Mouse (Mus musculus) embryo, embryonic 11 days (tissue): ENCODE results near the gene Vmn1r239-ps.
"Not testable (repeated sequence)": the region's sequence is repeated elsewhere in the genome, so short reads cannot be mapped to it uniquely, and the experiment has no call there.

ENCODE experiments used
- DNase-seq: peaks from one replicate; pipeline ENCODE4 v3.0.0-alpha.2; 2015

The Vmn1r239-ps gene

GRCm38 (mm10) chrX:147453610-147454009, at the start of gene Vmn1r239-ps:
Gene Vmn1r239-ps, minus strand, starts transcription at chrX:147453710.
- DNase-seq: not testable (repeated sequence)

- no peak for DNase-seq
Observed at GRCm38 (mm10) chrX:147489551-147489950, 36.0 kb upstream of the Vmn1r239-ps start.

- DNase-seq: no peak
Observed at GRCm38 (mm10) chrX:147443386-147443785, 10.1 kb downstream of the Vmn1r239-ps start.

- DNase-seq: no peak
Observed at GRCm38 (mm10) chrX:147435400-147435799, 18.1 kb downstream of the Vmn1r239-ps start.

- DNase-seq: no peak
Observed at GRCm38 (mm10) chrX:147429753-147430152, 23.8 kb downstream of the Vmn1r239-ps start.

GRCm38 (mm10) chrX:147429129-147429528, 24.4 kb downstream of the Vmn1r239-ps start, which contains the start of gene Il13ra2:
Gene Il13ra2, minus strand, starts transcription at chrX:147429192.
- no peak for DNase-seq
